Mouse (Mus musculus) liver, embryonic 14.5 days (tissue): ENCODE data around the gene Adamtsl5.

Experiments
- CTCF ChIP-seq: IDR thresholded peaks from 2 replicates; pipeline ENCODE4 v1.5.1; 2016; ENCODE audit warnings: antibody characterized with exemption, low read depth, control low read depth
- EP300 ChIP-seq: IDR thresholded peaks from 2 replicates; pipeline ENCODE4 v1.6.1; 2016; ENCODE audit warnings: antibody characterized with exemption, low read depth

GRCm38 (mm10) chr10:80351896-80352295 lies 3.7 kb upstream of the Adamtsl5 start:
- TF ChIP-seq CTCF: no peak
- no peak for TF ChIP-seq EP300
